Mouse (Mus musculus): ENCODE measurements at regions not wholly inside any gene's neighbourhood (a gene's known extent, or its start where the extent isn't known, plus 50 kb on each side); places are given as distances from the start of the nearest gene placed in this dataset.

DNA sequence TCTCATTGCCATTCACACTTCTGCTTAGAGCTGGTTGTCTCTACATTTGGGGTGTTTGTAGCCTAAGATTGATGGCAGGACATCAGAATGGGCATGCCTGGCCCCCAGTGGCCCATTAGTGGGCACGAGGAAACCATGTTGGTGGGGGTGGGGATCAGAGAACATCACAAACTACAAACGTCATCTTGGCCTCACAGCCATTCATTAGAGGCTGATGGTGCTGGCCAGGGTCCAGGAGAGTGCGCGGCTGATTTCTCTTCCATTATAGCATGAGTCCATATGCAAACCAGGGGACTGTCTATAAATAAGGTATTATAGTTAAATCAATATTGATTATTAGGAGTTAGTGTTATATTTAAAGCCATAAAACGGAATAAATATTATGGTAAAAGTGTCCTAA is 67.9 kb downstream of the 3100002H09Rik start:
- no peak for DNase-seq (ENCODE audit: low spot score in 2 of 2)

DNA sequence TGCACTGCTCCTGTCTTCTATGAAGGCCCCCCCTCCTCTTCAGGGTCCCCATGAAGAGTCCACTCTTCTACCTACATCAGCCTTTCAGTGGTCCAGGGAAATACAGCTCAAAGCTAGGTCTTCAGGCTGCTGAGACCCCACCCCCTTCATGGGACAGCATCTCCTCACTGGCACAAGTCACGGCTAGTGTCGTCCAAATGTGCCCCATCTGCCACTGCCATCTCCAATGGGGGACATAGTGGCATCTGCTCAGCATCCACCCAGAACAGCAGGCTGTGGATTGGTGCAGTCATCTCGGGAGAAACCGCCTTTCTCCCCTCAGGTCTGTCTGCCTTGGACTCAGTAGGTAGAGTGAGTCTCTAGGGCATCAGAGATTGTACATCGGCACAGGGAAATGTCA is 72.1 kb downstream of the 3100002H09Rik start:
- DNase-seq (ENCODE audit: low spot score in 2 of 2), result no peak

DNA sequence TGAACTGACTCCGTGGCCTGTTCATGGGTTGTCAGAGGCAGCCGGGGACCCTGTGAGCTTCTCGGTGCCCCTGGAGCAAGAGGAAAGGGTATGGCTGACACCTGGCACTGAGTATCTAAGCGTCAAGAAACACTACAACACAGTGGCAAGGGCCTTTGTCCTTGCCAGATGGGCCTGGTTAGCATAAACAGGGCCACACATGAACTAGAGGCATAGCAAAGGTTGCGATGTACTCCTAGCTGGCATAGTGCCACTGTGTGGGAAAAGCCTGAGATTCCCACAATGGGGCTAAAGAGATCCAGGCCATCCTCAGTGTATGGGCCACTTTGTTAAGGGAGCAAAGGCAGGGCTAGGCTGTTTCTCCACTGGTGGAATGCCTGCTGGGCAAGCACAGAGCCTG is 72.9 kb downstream of the 3100002H09Rik start:
- DNase-seq (ENCODE audit: low spot score in 2 of 2), result no peak

- no peak for DNase-seq (ENCODE audit: low spot score in 2 of 2)
These were observed 77.0 kb downstream of the 3100002H09Rik start for GRCm38 (mm10) chr4:124533614-124534013.

GRCm38 (mm10) chr4:124530596-124530995 is 80.0 kb downstream of the 3100002H09Rik start:
- no peak for DNase-seq (ENCODE audit: low spot score in 2 of 2)

- DNase-seq (ENCODE audit: low spot score in 2 of 2), result no peak
These were observed 83.8 kb downstream of the 3100002H09Rik start for GRCm38 (mm10) chr4:124526822-124527221.

- DNase-seq (ENCODE audit: low spot score in 2 of 2), result no peak
These were observed 84.2 kb downstream of the 3100002H09Rik start for GRCm38 (mm10) chr4:124526362-124526761.

- no peak for DNase-seq (ENCODE audit: low spot score in 2 of 2)
These were observed 90.3 kb downstream of the 3100002H09Rik start for GRCm38 (mm10) chr4:124520309-124520708.

- peak in 1 of 2 experiments; percentile 42 for DNase-seq (ENCODE audit: low spot score in 2 of 2)
These were observed 98.8 kb downstream of the 3100002H09Rik start for GRCm38 (mm10) chr4:124511761-124512160.

DNA sequence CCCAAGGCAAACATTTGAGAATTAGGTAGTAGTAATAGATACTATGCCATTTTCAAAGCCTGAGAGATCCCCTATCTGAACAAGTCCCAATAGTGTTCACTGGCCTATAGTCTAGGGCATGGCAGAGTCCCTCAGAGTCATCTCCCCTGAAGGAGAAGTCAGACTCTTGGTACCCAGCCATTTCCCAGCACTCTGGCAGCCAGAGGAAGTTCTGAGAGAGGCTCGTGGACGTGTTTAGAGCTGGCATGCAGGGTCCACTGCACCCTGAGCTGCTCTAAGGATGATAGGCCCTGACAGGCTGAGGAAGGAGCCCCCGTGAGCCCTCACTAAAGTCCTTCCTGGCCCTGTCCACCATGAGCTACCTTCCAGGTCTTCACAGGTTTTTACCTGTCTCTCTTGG is 99.8 kb downstream of the 3100002H09Rik start:
- no peak for DNase-seq (ENCODE audit: low spot score in 2 of 2)

DNA sequence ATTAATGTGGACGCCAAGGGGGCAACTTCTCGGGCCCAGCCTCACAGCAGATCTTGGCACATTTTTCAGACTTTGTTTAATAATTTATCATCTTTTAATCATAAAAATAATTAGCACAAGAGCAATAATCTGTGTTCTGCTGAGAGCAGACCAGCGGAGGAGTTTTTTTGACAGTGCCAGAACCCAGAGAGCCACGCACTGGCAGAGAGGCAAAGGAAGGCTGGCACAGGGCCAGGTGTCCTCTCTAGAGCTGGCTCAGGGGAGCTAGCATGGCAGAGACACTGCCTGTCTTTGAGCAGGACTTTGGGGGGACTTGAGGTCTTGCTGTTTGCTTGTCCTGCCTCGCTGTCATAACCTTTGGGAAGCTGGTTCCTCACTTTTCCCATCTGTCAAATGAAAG is 100.9 kb downstream of the 3100002H09Rik start:
- DNase-seq (ENCODE audit: low spot score in 2 of 2), result no peak

DNA sequence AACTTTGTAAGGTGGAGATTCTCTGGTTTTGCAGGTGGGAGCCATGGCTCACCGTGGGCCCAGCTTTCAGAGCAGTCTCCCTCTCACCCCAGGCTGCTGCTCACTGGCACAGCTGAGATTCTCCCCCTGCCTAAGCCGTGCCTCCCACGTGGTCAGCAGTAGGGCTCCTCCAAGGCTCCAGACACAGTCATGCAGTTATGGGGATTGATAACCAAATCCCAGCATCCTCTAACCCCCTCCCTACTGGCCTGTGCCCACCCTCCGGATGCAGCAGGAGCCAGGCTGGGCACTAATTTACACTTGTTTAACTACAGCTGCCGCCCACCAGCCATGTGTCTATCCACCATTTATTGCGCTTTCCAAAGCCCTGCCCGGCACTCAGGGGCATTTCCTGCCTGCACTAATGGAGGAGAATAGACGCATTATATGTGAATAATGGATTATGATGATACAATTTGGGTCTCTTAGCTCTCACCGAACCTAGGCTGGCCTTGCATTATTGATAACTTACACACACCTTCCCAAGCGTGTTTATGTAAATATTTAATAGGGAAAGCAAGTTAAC is 104.4 kb downstream of the 3100002H09Rik start:
- DNase-seq (ENCODE audit: low spot score in 2 of 2), result no peak

DNA sequence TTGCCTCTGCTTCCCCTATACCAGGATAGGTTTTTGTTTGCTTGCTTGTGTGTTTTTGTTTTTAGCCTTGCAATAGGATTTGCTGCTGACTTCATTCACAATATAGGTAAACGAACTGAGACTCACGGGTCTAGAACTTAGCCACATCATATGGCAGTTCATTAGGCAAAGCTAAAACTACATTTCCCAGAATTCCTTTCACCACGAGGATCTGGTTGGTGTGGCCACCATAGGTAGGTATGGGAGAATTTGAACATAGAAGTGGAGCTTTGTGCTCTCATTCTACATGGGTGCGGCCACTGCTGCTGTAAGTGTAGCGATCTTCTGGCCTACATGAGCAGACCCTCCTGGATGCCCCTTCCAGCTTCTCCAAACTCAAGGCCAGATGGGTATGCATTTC is 108.8 kb downstream of the 3100002H09Rik start:
- no peak for DNase-seq (ENCODE audit: low spot score in 2 of 2)

GRCm38 (mm10) chr4:124498043-124498442 is 112.6 kb downstream of the 3100002H09Rik start:
- peak in 1 of 2 experiments; percentile 7 for DNase-seq (ENCODE audit: low spot score in 2 of 2)

DNA sequence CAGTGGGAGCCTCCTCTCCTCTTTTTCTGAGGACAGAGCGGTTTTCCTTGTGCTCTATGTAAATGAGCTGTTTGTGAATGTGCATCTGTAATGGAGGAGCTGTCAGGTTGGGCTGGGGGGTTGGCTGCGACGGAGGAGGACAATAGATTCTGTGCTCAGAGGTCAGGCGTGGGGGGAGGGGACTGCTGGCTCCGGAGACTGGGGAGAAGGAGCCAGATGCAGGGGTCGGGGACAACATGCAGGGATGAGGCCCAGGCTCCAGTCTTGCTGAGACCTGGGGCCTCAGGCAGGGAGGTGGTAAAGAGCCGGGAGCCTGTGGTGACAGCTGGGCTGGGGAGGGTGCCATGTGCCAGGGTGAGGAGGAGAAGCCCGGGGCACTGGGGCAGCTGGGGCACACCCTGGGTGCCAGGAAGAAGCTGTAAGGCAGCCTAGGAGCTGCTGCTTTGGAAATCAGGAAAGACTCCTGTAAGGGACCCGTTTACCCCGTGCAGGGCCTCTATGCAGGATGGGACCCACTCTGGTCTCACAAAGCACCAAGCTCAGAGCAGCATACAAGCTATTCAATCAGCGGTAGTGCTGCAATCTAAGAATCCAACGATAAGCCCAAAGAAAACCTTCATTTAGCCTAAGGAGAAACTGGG is 124.5 kb downstream of the 3100002H09Rik start:
- DNase-seq (ENCODE audit: low spot score in 2 of 2), result no peak

DNA sequence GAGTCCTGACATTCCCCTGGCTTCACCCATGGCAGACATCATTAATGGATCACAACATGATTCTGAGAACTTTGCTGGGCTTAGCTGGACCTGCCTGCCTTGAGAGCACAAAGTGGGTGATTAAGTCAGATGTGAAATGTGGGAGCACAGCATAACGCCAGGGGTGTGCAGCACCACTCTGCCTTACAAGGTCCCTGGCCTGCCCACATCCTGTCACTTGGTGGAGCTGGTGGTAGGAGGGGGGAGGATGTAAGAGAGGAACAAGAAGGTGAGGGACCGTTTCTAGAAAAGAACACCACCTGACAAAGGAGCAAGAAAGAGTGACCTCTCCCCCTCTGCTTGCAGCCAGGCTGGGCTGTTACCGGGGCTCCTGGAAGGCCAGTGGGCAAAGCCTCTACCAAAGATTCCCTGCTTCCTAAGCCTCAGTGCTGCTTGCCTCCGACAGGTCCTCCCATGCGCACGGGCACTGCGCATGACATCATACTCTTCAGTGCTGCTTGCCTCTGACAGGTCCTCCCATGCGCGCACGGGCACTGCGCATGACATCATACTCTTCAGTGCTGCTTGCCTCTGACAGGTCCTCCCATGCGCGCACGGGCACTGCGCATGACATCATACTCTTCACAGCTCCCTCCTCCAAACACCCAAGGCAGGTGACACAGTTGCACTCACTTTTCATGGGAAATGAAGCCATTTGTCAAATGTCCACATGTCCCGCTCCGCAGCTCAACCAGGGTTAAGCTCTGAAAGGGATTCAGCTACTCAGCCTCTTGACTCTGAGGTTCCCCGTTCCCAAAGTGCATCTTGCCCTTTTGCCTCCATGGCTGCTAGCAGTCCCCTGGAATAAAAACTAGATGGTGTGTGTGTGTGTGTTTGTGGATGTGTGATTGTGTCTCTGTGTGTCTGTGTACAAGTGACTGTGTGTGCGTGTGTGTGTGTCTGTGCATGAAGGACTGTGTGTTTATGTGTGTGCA is 125.7 kb downstream of the 3100002H09Rik start:
- DNase-seq (ENCODE audit: low spot score in 2 of 2), result no peak

DNA sequence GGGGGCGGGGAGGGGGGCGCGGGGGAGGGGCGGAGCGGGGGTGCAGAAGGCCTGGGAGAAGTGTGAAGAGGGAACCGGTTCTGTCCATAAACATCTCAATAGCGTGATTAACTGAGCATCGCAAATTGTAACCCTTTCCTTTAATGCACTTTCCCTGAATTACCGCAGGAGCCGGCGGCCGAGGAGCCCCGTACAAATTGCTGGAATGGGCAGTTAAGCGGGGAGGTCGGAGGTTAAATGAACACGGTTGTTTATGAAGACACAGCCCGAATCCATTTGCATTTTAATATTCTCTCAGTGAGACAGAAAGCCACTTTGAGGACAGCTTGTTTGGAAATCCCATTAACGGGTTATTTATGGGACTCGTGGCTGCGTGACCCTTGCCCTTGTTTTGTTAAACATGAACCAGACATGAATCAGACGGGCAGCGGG is 132.7 kb downstream of the 3100002H09Rik start:
- DNase-seq (ENCODE audit: low spot score in 2 of 2), result no peak

DNA sequence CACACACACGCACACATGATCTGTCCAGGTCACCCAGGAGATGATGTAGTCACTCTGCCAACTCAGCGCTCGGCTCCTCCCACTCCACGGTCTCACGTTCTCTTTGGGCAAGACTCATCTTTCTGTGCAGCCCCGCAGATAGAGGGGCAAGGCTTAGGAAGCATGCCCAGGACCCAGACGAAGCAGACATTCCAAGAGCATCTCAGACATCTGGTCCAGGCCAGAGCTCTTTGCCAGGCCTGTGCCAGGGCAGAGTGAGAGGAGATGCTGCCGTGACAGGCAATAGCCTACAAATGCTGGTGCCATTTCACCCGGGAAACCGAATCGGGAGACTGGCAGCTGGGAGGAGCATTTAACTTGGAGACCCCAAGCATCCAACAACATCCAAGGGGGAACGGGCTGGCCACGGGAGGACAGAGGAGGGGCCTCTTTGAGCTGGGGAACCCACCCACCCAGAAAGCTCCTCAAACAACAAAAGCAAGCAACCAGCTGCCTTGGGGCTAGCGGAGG is 133.2 kb downstream of the 3100002H09Rik start:
- DNase-seq (ENCODE audit: low spot score in 2 of 2), result no peak

DNA sequence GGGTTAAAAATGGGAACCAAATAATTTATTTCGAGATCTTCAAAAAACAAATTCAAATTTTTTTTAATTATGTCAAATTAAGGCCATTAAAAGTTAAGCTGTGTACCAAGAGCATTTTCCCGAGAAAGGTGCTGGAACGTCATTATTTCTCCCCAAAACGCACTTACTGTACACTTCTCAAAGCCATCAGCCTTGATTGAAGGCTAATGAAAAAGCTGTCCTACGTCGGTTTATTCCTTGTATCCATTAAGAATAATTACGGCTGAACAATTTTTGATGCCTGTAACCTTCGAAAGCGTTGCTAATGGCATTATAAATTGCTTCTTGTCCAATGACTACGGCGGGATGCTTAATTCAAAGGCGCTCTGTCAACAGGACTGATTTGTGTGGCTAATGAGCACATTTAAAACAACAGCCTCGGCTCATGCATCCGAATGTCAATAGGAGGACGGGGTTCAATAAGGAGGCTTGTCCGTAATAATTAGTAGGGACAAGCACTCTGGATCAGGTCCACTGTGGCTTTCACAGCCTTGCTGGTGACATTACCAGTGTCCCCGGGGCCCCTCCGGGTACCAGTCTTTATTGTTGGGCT is 145.3 kb downstream of the 3100002H09Rik start:
- no peak for DNase-seq (ENCODE audit: low spot score in 2 of 2)

DNA sequence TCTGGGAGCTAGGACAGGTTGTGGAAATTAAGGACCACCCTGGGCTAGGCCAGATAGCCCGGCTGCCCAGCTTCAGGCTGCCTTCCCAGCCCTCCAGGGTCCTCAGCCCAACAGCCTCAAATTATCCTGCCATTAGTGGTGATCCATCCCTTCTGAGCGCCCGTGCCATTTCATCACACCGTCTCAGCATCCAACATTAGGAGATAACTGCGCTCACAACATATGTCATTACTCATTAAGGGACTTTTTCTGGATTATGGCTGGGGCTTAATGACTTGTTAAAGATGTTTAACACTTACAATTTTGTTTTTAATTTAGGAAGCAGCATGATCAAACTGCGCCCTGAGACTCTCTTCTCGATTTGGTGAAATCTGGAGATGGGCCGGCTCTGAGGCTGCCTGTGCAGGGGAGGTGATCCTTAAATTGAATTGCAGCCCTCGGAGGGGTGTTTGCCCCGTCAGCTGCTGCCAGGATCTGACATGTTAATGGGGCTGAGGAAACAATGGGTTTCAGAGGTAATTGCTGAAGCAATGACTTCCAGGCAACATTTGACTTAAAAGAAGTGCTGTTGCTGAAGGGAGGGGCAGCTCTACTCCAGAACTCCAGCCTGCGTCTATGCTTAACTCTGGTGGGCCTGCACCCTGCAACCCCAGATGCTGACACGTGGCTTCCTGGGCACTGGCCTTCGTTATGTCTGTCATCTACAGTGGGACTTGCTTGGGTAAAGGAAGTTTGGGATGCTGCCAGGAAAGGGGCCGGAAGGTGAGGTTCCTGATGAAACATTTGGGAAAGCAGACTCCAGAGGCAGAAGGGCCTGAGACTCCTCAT is 154.9 kb downstream of the 3100002H09Rik start:
- no peak for DNase-seq (ENCODE audit: low spot score in 2 of 2)

- DNase-seq (ENCODE audit: low spot score in 2 of 2), result peak; percentile 7 to 16
These were observed 159.5 kb downstream of the 3100002H09Rik start for GRCm38 (mm10) chr4:124451131-124451530.

Data from right cerebral cortex, postnatal 36 days (tissue).